Mouse (Mus musculus): ENCODE data around the gene Ppp1cb.
"Not testable (repeated sequence)": the region's sequence is repeated elsewhere in the genome, so short reads cannot be mapped to it uniquely, and the experiment has no call there.

The Ppp1cb gene

DNA sequence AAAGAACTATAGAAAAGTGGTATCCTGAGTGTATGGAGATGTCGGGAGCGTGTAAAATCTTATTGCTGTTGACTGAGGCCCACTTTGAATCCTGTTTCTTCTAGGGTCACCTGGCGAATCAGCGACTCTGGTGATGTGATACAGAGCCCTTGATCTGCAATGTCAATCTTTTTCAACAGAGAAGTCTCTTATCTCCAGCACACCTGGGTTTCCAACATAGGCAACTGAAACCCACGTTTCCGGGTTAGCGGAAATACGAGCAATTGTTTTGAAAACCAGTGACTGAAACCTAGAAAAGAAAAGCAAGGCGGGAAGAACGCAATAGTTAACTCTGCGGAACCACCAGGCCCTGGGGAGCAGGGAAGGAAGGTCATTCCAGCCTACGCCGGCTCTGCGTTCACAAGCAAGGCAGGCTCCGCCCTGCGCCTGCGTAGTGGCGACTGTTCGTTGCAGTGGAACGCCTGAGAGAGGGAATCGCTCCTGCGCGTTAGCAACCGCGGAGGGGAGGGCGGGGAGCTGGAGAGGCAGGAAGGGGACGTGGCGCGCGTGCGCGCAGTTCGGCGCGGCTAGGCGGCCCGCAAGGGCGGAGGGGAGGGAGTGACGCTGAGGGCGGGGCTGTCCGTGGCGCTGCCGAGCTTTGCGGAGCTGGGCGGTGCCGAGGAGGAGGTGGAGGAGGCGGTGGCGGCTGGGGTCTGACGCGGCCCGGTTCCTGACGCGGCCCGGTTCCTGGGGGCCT is at the start of gene Ppp1cb:
TSS of gene Ppp1cb (plus strand) at position 436 of the 736 bp plus-strand sequence.
- DNase-seq (ENCODE audit: low spot score in 2 of 2), result peak; percentile 94 to 96

GRCm38 (mm10) chr5:32409747-32410146 is 48.9 kb upstream of the Ppp1cb start:
- DNase-seq (ENCODE audit: low spot score in 2 of 2), result no peak

DNA sequence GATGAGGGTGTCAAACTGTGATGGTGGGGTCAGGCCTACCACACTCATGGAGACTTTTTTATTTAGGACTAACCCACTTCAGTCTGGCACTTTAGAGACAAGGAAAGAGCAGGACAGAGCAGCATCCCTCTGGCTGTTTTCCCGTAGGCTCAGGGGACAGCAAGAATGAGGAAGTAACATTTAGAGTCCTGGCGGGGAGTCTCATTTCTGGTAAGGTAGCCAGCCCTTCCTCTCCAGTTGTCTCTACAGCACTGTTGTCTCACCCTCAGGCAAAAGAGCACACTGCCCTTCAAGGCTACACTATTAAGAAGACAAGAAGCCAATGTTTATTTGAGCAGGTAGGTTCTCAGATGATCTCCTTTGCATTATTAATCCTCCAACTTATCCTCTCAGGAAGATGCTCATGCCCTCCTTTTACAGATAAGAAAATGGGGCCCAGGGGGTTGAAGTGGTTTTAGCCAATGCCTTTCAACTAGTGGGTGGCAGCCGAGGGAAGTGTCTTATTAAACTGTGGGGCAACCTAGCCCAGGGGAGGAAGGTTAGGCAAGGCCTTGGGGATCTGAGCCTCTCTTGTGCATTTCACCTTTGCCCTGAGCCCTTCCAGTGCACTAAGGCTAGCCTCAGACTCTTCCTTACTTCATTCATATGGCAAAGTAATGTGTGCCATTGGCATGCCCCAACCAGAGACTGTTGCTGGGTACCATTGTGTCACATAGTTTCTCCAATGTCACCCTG is 47.5 kb upstream of the Ppp1cb start:
- DNase-seq (ENCODE audit: low spot score in 2 of 2), result no peak

- DNase-seq (ENCODE audit: low spot score in 2 of 2), result no peak
These were observed 46.3 kb upstream of the Ppp1cb start for GRCm38 (mm10) chr5:32412186-32412950.

DNA sequence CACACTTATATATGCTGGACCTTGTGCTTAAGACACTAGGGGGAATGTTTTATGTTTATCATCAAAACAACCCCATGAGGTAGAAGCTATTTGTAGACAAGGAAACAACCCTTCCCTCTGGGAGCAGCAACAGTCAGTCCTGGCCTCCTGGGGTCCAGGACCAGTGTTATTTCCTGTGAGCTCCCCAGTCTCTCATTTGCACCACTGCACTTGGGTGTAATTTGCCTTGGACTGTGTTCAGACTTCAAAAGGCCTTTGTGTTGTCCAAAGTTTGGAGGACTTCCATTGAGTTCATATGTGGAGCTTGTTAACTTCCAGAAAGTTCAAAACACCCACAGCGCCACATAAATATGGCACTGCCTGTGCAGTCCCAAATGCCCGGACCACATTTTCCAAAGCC is 45.6 kb upstream of the Ppp1cb start:
- no peak for DNase-seq (ENCODE audit: low spot score in 2 of 2)

GRCm38 (mm10) chr5:32413569-32413968 is 45.1 kb upstream of the Ppp1cb start:
- DNase-seq (ENCODE audit: low spot score in 2 of 2), result no peak

- no peak for DNase-seq (ENCODE audit: low spot score in 2 of 2)
These were observed 44.1 kb upstream of the Ppp1cb start for GRCm38 (mm10) chr5:32414461-32414985.

DNA sequence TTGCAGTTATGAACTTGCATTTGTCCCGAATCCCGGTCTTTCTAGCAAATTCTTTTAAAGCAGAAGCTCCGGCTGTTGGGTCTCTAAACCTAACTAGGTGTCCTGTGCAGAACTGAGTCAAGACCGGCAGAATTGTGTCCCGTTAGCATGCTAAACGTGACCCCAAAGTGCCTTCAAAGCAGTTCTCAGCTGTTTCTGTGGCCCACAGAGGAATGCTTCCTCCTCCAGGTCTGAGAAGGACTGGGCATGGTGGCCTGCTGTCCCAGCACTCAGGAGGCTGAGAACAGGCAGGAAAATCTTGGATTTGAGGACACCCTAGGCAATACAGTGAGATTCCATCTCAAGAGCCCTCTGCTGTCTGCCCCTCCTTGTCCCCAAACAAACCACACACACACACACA is 43.1 kb upstream of the Ppp1cb start:
- no peak for DNase-seq (ENCODE audit: low spot score in 2 of 2)

- DNase-seq (ENCODE audit: low spot score in 2 of 2), result no peak
These were observed 41.8 kb upstream of the Ppp1cb start for GRCm38 (mm10) chr5:32416881-32417280.

DNA sequence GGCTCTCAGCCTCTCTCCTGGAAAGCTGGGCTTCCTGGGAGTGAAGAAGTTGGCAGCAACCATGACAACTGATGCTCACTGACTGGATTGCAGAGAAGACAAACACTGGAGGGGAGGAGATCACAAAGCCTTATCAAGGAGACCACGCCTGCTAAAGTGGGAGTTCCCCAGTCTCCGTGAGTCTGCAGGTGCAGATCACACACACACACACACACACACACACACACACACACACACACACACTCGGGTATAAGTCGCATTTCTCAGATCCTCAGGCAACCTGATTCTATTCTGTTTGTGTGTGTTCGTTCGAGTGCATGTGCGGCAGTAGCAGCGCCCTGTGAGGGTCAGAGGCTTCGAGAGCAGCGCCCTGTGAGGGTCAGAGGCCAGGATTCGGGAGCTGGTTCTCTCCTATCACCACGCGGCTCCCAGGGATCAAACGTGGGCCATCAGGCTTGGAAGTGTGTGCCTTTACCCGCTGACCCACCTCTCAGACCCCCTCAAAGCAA is 36.5 kb upstream of the Ppp1cb start:
- no peak for DNase-seq (ENCODE audit: low spot score in 2 of 2)

DNA sequence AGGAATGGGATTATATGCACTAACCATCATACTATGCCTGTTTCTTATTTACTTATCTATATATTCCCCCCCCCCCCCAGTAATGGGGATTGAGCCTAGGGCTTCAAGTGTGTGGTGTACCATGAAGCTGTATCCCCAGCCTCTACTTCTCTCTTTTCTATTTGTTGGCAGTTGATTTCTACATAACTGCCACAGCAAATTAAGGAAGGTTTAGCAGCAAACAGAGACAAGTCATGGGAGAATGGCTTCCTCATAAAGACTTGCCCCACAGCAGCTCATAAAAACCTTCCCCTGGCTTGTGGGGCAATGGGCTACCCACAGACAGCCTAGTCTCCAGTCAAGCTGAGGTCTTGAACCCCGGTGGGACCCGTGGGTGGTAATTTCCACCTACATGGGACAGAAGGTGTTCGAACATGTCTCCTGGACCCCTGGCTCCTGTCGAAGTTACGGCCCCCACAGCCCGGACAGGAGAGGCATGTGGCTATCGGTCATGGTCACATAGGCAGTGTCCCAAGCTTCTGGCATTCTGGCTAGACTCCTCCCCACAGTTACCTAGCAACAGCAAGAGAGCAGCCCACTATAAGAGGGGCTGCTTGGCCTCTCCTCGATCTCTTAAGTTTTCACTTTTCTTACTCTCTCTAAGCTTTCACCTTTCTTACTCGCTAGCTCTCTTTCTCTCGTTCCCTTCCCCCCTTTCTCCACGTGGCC is 35.1 kb upstream of the Ppp1cb start:
- no peak for DNase-seq (ENCODE audit: low spot score in 2 of 2)

GRCm38 (mm10) chr5:32424464-32424863 is 34.2 kb upstream of the Ppp1cb start:
- no peak for DNase-seq (ENCODE audit: low spot score in 2 of 2)

- no peak for DNase-seq (ENCODE audit: low spot score in 2 of 2)
These were observed 33.0 kb upstream of the Ppp1cb start for GRCm38 (mm10) chr5:32425485-32426171.

DNA sequence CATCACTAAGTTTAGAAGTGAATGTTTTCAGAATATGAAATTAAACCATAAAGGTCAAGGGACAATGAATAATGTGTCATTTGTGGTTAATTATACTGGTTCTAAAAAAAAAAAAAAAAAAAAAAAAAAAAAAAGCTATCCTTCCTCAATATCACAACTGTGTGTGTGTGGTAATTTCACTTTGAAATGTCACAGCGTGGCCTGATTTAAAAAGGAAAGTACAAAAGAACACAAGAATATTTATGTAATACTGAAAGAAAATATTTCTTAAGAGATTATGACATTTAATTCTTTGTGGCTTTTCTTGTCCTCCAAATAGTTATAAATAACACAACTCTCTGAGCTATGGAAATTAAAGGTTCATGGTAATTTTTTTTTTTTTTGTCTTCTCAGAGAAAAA is 28.2 kb upstream of the Ppp1cb start:
- DNase-seq (ENCODE audit: low spot score in 2 of 2), result no peak

DNA sequence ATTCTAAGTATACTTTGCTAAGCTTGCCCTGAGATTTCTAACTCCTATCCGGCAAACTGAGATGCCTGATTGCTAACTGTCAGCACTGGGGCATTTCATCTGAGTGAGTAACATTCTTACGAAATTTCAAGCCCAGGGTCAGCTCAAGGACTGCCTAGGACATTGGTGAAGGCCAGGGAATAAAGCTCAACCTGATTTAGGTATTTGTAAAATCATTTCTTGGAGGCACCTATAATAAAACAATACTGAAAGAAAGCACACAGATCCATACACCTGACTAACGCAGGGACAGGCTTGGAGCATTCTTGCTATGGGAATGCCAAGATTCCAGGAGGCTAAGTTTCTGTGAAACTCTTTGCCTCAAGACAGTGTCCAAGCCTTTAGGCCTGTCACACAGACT is 24.3 kb upstream of the Ppp1cb start:
- not testable (repeated sequence) for DNase-seq (ENCODE audit: low spot score in 2 of 2)

DNA sequence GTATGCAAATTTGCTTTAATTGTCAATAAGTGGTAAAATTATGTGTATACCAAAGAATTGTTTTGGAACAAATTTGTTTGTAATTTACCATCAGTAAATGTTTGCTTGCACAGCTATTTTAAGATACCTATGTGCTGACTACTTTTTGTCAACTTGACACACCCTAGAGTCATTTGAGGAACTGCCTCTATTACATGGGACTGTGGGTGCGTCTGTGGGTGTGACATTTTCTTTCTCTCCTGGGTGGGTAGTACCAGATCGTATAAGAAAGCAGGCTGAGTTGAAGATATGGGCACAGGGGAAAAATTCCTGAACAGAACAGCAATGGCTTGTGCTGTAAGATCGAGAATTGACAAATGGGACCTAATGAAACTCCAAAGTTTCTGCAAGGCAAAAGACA is 23.0 kb upstream of the Ppp1cb start:
- DNase-seq (ENCODE audit: low spot score in 2 of 2), result no peak

DNA sequence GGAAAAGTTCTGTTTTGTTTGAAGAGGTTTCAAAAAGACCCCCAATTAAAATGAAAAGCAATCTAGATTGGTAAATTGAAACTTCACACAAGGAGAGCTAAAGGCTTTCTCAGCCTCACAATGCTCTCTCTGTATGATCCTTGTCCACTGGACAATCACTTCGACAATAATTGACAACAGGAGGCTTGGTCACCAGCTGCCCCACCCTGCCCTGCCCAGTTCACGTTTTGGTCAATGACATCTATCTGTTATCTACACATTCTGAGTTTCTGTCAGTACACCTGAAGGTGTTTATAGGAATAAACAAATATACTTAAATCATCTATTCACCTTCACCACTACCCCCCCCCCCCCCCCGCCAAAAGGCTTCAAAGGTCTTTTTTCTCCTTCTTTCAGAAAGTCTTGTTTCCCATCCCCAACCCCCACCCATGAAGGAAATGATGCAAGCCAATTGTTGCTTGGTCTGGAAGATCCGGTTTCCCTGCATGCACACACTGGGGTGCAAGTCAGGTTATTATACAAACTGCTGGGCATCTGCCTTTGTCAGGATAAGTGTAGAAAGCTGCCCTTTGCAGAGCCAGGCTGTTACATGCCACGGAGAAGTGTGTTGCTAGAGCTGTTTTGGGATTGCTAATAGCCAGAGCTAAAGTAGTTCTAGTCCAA is 20.6 kb upstream of the Ppp1cb start:
- no peak for DNase-seq (ENCODE audit: low spot score in 2 of 2)

GRCm38 (mm10) chr5:32438564-32438922 is 20.1 kb upstream of the Ppp1cb start:
- no peak for DNase-seq (ENCODE audit: low spot score in 2 of 2)

DNA sequence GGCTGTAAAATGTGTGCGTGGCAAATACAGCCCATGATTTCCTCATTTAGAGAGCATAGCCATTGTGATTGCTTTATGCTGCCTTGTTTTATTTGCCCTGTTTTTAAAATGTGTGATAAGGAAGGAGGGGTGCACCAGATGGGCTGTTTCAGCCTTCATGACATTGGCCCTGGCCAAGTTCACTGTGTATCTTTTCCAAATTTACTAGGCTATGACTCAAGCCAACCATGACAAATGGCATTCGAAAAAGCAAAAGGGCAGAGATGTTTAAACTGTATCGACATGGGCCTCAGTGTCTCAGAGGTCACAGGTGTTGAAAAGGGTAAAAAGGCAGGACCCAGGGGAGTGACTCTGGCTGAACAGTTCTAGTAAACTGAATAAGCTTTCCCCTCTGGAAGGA is 17.3 kb upstream of the Ppp1cb start:
- no peak for DNase-seq (ENCODE audit: low spot score in 2 of 2)

DNA sequence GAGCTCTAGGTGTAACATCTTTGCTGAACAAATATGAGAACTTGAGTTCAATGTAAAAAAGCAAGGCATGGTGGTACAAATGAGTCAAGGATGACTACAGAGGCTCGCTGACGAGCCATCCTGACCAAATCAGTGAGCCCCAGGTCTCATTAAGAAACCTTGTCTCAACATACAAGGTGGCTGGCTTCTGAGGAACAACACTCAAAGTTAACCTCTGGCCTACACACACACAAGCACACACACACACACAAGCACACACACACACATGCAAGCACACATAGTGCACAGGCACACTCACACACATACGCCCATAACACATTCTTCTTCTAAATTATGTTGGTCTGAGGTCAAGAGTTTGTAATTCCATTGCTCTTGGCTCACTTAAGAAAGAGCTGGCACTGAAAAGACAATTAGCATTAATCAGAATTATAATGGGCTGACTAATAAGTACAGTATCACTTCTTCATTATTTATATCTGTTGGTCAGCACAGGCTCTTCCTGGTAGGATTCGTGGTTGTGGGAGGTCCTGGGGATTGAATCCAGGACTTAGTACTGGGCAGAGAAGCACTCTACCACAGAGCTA is 16.6 kb upstream of the Ppp1cb start:
- no peak for DNase-seq (ENCODE audit: low spot score in 2 of 2)
